Mouse (Mus musculus) spleen, adult 2 months (tissue): Measurements from ENCODE around the gene Olfr1044.

Experiments
- CTCF ChIP-seq: fragments of 200-500 bp; IDR thresholded peaks from 2 replicates; pipeline ENCODE4 v1.5.1; 2011; ENCODE audit warnings: mild to moderate bottlenecking, inconsistent platforms; ENCODE audit not compliant: insufficient read depth, insufficient read length, insufficient replicate concordance; ENCODE audit errors: extremely low read depth
- POLR2A ChIP-seq: fragments of 200-500 bp; IDR thresholded peaks from 2 replicates; pipeline ENCODE4 v1.6.1; 2011; ENCODE audit warnings: low read depth, low read length, inconsistent platforms

DNA sequence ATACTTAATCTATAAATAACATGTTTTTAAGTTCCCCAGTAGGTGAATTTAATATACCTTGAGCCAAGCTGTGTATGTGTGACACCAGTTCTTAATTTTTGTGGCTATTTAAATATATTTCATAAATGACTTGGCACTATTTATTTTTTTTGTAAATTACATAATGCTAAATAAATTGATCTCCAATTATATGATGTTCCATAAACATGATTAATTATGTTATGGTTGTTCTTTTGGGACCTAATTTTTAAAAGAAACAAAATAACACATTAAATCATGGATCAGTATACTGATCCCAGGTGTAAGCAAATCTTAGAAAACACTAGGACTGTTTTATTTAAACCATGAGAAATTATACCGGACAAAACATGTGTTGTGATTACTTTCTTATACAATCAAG is 41.8 kb downstream of the Olfr1044 start, which contains the start of gene Olfr1039:
- TF ChIP-seq CTCF (no peak), POLR2A (no peak)
